Mouse (Mus musculus): ENCODE measurements around the gene Sptan1.

DNA sequence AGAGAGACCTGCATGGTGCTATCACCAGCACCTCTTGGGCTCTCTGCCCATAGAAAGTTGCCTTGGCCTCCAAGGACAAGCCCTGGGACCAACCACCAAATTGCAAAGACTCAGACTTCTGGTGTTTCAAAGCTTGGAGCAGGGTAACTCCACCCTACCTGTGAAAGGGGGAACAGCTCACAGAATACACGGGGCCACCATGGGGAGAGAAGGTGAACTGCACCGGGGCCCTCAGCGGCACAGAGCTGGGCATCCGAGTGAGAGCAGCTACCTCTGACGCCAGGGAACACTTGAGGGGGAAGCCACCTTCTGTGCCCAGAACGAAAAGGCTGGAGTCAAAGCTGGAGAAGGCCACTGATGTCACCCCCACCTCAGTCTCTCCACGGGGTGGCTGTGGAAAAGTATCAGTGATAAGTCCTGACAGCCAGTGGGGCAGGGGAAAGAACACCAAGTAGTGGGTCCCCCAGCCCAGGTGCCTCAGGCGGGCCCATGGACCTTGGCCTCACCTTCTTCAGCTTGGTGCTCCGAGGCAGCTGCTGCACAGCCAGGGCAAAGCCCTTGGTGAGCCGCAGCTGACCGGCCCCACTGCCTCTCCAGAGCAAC lies 67.0 kb downstream of the Sptan1 start:
- no peak for TF ChIP-seq EP300 (IDR thresholded peaks at IDR 0.05)
- TF ChIP-seq CTCF (IDR thresholded peaks at IDR 0.05): peak; percentile 55

Data from lung, postnatal 0 days (tissue).